Mouse (Mus musculus): ENCODE data around the gene Galnt13.
"Not testable (repeated sequence)": the region's sequence is repeated elsewhere in the genome, so short reads cannot be mapped to it uniquely, and the experiment has no call there.

Galnt13 gene

GRCm38 (mm10) chr2:54915088-54915670, 479.1 kb downstream of the Galnt13 start:
- DNase-seq (ENCODE audit: low spot score in 2 of 2) = no peak

- DNase-seq (ENCODE audit: low spot score in 2 of 2) = no peak
Measured at GRCm38 (mm10) chr2:54936369-54936768, 500.3 kb downstream of the Galnt13 start.

GRCm38 (mm10) chr2:54937306-54937705, 501.2 kb downstream of the Galnt13 start:
- no peak for DNase-seq (ENCODE audit: low spot score in 2 of 2)

GRCm38 (mm10) chr2:54938075-54938474, 502.0 kb downstream of the Galnt13 start:
- DNase-seq (ENCODE audit: low spot score in 2 of 2) = no peak

GRCm38 (mm10) chr2:54943386-54943785, 507.3 kb downstream of the Galnt13 start:
- DNase-seq (ENCODE audit: low spot score in 2 of 2) = no peak

GRCm38 (mm10) chr2:54983839-54984238, 547.7 kb downstream of the Galnt13 start:
- no peak for DNase-seq (ENCODE audit: low spot score in 2 of 2)

GRCm38 (mm10) chr2:55022539-55022938, 586.4 kb downstream of the Galnt13 start:
- DNase-seq (ENCODE audit: low spot score in 2 of 2) = not testable (repeated sequence)

- DNase-seq (ENCODE audit: low spot score in 2 of 2) = no peak
Measured at GRCm38 (mm10) chr2:55034610-55035009, 598.5 kb downstream of the Galnt13 start.

GRCm38 (mm10) chr2:55065469-55066315, 629.6 kb downstream of the Galnt13 start:
- no peak for DNase-seq (ENCODE audit: low spot score in 2 of 2)

GRCm38 (mm10) chr2:55085580-55085979, 649.5 kb downstream of the Galnt13 start:
- DNase-seq (ENCODE audit: low spot score in 2 of 2) = no peak

- no peak for DNase-seq (ENCODE audit: low spot score in 2 of 2)
Measured at GRCm38 (mm10) chr2:55088034-55088433, 651.9 kb downstream of the Galnt13 start.

- DNase-seq (ENCODE audit: low spot score in 2 of 2) = peak; percentile 60 to 64
Measured at GRCm38 (mm10) chr2:55090332-55090731, 654.2 kb downstream of the Galnt13 start.

- no peak for DNase-seq (ENCODE audit: low spot score in 2 of 2)
Measured at GRCm38 (mm10) chr2:55091495-55091894, 655.4 kb downstream of the Galnt13 start.

- DNase-seq (ENCODE audit: low spot score in 2 of 2) = no peak
Measured at GRCm38 (mm10) chr2:55099100-55099499, 663.0 kb downstream of the Galnt13 start.

- DNase-seq (ENCODE audit: low spot score in 2 of 2) = no peak
Measured at GRCm38 (mm10) chr2:55101279-55101678, 665.2 kb downstream of the Galnt13 start.

- no peak for DNase-seq (ENCODE audit: low spot score in 2 of 2)
Measured at GRCm38 (mm10) chr2:55103521-55103920, 667.4 kb downstream of the Galnt13 start.

GRCm38 (mm10) chr2:55107828-55108227, 671.7 kb downstream of the Galnt13 start:
- no peak for DNase-seq (ENCODE audit: low spot score in 2 of 2)

- DNase-seq (ENCODE audit: low spot score in 2 of 2) = no peak
Measured at GRCm38 (mm10) chr2:55153089-55153488, 717.0 kb downstream of the Galnt13 start.

GRCm38 (mm10) chr2:55164781-55165180, 728.7 kb downstream of the Galnt13 start:
- no peak for DNase-seq (ENCODE audit: low spot score in 2 of 2)

Data from right cerebral cortex, adult 2 months (tissue).